Mouse (Mus musculus): ENCODE data around the gene Gfer.

Gene Gfer

GRCm38 (mm10) chr17:24696011-24696697, at the start of gene Gfer, which contains the start of gene Noxo1:
Gene Gfer (minus strand): TSS chr17:24696156.
Gene Noxo1 (plus strand): TSS chr17:24696234.
- DNase-seq (ENCODE audit: low spot score in 2 of 2) = peak; percentile 52 to 67

- DNase-seq (ENCODE audit: low spot score in 2 of 2) = no peak
Measured at GRCm38 (mm10) chr17:24744381-24744780, 48.4 kb upstream of the Gfer start.

DNA sequence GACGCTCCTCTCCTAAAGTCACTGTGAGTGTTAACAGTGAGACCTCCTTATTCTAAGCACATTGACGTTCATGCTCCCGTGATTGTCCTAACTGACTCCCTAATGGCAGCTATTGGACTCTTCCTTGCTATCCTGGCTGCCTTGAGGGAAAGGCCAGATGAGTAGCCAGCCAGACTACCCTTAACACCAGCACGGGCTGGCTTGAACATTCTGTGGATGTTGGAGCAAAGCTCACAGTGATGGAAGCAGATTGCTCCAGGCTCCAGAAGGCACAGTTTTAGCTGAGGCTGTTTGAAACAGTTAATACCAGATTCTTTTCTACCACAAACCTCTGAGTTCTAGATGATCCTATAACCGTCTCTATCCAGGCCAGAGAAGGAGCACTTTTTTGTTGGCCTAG, 47.9 kb upstream of the Gfer start:
- DNase-seq (ENCODE audit: low spot score in 2 of 2) = no peak

- no peak for DNase-seq (ENCODE audit: low spot score in 2 of 2)
Measured at GRCm38 (mm10) chr17:24742307-24742706, 46.4 kb upstream of the Gfer start.

DNA sequence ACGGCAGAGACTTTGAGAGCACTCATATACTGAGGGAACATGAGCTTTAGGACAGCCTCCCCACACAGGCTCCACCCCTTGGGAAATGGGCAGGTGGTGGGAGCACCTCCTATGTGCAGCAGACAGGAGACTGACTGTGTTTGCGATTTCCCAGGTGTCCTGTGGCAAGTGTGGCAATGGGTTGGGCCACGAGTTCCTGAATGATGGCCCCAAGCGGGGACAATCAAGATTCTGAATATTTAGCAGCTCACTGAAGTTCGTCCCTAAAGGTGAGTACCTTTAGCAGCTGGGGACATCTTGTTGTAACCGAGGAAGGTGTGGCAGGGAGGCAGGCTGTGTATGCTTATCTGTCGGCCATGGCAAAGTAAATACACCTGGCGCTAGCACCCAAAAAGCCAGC, 44.0 kb upstream of the Gfer start:
- DNase-seq (ENCODE audit: low spot score in 2 of 2) = no peak

DNA sequence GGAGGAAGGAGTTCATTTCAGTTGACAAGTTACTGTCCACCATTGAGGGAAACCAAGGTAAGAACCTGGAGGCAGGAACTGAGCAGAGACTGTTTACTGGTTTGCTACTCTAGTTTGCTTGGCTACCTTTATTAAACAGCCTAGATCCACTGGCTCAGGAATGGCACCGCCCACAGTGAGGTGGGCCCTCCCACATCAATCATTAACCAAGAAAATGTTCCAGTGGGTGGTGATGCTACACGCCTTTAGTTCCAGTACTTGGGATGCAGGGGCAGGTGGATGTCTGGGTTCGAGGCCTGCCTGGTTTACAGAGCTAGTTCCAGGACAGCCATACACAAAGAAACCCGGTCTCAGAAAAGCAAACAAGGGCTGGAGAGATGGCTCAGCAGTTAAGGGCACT, 42.3 kb upstream of the Gfer start:
- no peak for DNase-seq (ENCODE audit: low spot score in 2 of 2)

DNA sequence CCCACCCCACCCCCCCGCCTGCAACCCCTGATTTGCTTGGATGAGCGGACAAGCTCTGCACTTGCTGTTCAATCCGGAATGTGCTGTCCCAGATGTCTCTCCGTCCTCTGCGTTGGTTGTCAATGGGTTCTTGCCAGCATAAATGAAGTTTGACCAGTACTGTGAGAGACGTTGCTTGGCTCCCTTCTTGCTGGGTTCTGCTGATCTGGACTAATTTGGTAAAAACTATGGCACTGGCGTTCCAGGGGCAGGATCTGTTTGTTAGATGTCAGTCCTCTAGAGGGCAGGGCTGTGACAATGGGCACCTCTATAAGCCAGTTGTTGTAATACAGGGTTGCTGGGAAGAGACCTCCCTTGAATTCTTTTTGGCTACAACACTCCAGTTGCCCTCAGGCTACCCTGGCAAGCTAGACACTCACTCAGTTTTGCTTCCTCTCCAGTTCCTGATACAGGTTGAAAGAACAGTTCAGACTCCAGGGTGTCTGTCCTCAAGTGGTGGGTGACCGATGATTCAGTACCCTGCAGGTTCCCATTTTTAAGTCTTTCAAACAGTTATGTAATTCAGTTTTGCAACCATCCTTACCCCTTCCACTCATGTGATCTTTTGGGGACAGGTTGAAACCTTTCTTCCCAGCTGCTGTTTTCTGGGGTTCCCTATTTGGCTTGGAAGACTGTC, 41.3 kb upstream of the Gfer start:
- DNase-seq (ENCODE audit: low spot score in 2 of 2) = no peak

DNA sequence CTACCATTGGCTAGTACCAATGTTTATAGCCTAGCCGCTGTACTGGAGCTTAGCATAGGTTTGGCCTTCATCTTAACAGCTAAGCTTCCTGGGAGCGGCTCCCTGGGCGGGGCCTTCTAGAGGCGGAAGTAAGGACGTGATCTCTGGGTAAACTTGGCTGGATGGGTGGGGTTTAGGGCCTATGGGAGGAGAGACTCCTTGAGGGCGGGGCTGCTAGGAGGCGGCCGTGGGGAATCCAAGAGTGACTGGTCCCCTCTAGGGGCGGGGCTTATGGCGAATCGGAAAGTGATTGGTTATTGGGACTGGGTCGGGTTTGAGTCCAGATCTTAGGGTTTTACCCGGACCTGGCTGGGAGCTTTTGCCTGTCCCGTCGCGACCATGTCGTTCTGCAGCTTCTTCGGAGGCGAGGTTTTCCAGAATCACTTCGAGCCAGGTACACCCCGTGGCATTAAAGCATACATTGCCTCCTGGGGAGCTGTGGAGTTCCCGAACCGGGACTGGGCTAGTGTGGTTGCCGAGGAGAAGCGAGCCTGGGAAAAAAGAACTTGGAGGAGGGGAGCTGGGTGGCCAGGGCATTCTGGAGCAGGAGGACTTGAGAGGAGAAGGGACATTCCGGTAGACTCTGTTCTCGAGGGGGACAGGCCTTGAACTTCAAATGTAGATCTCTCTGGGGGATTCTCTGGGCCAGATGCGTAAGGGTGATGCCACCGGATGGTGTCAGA, 40.5 kb upstream of the Gfer start, which contains the start of gene Msrb1:
TSS of gene Msrb1 (plus strand) at position 313 of the 722 bp plus-strand sequence.
- peak; percentile 79 to 85 for DNase-seq (ENCODE audit: low spot score in 2 of 2)

- no peak for DNase-seq (ENCODE audit: low spot score in 2 of 2)
Measured at GRCm38 (mm10) chr17:24735446-24735845, 39.5 kb upstream of the Gfer start.

DNA sequence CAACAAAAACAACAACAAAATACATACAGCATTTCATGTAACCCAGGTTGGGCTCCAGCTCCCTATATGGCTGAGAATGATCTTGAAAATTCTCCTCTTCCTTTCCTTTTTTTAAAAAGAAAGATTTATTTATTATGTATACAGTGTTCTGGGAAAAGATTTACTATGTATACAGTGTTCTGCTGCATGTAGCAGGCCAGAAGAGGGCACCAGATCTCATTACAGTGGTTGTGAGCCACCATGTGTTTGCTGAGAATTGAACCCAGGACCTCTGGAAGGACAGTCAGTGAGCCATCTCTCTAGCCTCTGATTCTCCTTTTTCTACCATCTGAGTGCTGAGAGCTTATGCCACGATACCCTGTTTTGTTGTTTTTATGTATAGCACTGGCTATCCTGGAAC, 38.6 kb upstream of the Gfer start:
- no peak for DNase-seq (ENCODE audit: low spot score in 2 of 2)

GRCm38 (mm10) chr17:24733434-24734050, 37.6 kb upstream of the Gfer start:
- DNase-seq (ENCODE audit: low spot score in 2 of 2) = no peak

DNA sequence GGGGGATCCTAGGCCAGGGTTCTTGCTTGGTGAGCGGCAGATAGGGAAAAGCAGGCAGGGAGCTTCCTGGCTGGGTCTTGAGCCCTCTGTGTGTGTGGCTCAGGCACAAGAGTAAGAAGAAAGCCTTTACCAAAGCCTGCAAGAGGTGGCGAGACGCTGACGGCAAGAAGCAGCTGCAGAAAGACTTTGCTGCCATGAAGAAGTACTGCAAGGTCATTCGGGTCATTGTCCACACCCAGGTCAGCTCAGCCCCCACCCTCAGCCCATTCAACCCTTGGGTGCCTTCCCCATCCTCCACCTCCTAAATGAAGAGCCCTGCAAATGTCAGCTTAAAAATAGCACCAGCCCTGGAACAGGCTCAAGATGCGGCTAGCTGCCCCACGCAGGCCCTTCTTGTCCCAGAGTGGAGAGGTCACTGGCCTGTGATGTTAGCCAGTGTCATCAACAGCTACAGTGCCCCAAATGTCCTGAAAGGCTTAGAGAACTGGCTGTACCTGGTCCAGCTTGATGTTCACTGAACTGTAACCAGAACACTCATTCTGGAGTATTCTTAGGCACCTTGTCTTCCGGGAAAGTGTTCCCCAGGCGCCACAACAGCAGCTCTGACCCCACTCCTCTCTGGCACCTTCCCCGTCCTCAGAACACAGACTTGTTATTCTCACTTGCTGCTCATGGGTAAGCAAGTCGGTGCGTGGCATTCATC, 36.4 kb upstream of the Gfer start:
- no peak for DNase-seq (ENCODE audit: low spot score in 2 of 2)

- DNase-seq (ENCODE audit: low spot score in 2 of 2) = no peak
Measured at GRCm38 (mm10) chr17:24730787-24731186, 34.8 kb upstream of the Gfer start.

DNA sequence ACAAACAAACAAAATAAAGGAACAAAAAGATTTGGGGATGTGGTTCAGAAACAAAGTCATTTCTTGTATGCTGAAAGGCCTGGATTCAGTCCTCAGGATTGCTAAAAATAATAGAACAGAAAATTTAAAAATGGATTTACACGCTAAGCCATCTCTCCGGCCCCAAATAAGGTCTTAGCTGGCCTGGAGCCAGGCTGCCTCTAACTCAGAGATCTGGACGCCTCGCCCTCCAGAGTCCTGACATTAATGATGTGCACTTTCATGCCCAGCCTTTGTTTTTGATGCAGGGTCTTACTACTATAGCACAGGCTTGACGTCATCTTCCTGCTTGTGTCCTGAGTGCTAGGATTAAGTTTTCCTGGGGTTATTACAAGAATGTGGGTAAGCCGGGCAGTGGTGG, 33.1 kb upstream of the Gfer start:
- DNase-seq (ENCODE audit: low spot score in 2 of 2) = no peak

DNA sequence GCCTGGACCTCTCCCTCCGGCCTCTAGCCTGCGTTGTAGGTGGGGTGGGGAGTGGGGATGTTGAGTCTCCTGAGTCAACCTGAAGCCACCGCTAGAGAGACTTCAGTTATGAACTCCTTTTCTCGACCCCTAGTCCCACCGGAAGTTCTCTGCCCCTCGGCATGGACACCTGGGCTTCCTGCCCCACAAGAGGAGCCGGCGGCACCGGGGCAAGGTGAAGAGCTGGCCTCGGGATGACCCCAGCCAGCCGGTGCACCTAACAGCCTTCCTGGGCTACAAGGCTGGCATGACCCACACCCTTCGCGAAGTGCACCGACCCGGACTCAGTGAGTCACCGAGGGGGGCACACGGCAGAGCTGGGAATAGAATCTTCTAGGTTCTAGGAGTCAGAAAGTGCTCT, 32.2 kb upstream of the Gfer start:
- no peak for DNase-seq (ENCODE audit: low spot score in 2 of 2)

DNA sequence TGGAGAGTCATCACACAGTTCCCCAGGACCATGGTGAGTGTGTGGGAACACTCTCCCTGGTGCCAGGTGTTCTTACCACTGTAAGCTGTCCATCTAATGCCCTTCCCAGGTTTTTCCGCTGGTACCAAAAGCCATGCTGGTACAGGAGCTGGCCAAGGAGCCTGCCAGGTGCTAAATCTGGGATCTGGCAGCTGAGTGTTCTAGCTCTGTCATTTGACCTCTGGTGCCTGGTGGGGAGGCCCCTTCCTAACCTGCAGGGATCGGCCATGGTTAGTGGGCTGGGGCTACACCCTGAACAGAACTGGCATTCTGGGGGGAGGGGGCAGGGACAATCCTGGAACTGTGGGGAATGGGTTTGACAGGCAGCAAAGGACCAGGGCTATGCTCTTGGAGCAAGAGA, 31.7 kb upstream of the Gfer start, which contains the start of gene Rpl3l:
TSS of gene Rpl3l (plus strand) at position 203 of the 400 bp plus-strand sequence.
- no peak for DNase-seq (ENCODE audit: low spot score in 2 of 2)

GRCm38 (mm10) chr17:24725637-24726390, 29.9 kb upstream of the Gfer start:
- no peak for DNase-seq (ENCODE audit: low spot score in 2 of 2)

- DNase-seq (ENCODE audit: low spot score in 2 of 2) = peak; percentile 95 to 96
Measured at GRCm38 (mm10) chr17:24724184-24724583, 28.2 kb upstream of the Gfer start, which contains the start of gene Ndufb10. Gene Ndufb10 (minus strand): TSS chr17:24724478.

DNA sequence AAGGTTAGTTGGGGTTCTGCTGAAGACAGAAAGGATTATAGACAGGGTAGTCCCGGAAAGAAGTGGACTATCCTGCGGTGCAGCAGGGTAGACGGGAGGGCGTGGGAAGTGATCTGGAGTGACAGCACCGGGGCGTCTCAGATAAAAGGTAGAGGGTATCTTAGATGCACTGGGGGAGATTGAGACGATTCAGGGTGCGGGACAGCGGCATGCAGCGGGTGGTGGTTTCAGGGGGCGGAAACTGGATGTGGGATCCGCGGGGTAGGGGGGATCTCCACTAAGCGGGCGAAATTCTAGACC, 27.9 kb upstream of the Gfer start:
- no peak for DNase-seq (ENCODE audit: low spot score in 2 of 2)

DNA sequence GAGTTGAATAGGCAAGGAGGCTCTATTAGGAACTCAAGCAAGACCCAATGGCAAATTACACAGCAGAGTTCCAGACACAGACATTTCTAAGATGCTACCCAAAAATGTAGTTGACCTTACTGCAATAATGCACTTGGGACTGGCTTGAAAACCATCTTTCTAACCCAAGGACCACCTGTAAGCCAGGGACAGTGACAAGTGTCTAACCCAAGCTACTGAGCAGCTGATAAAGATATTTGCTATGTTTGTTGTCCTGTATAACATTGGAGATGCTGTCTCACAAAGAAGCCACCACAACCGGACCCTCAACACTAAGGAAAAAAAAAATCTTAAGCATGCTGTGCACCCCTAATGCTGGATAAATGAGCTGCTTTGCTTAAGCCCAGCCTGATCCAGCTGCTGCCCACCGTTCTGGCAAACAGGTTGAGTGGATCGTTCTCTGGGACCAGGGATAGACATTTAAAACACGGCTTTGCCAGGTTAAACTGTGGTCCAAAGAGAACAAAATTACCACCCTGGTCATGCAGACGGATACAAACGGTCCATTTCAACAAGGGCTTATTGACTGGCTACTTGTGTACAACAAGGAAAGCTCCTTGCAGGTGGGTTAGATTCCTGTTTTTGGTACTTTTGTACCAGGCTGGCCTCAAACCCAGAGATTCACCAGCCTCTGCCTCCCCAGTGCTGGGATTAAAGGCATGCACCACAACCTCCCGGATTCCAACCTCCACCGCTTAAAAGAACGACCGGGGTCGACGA, 27.3 kb upstream of the Gfer start:
- DNase-seq (ENCODE audit: low spot score in 2 of 2) = no peak
